Mouse (Mus musculus) ES-E14 (cell line): ENCODE measurements around the gene Rnf25. TPM values are rescaled to one million over a fixed set of nuclear protein-coding genes. Genes with fewer than 3 reads are reported as not detected.

Experiments
- DNase-seq: peaks from one replicate; pipeline ENCODE4 v3.0.0-alpha.2; 2013; ENCODE audit warnings: low read depth, low spot score
- H3K27ac ChIP-seq: 2 replicates; pipeline ENCODE4 v1.5.1; 2012; ENCODE audit warnings: low read depth, mild to moderate bottlenecking, low read length, moderate library complexity, mixed read lengths; ENCODE audit not compliant: poor library complexity, insufficient read depth, severe bottlenecking
- H3K36me3 ChIP-seq: 2 replicates; pipeline ENCODE4 v1.6.1; 2012; ENCODE audit warnings: mild to moderate bottlenecking, low read length, moderate library complexity, mixed read lengths; ENCODE audit not compliant: control insufficient read depth, poor library complexity, insufficient read depth, severe bottlenecking
- H3K4me1 ChIP-seq, 2 experiments: fragments of 150-350 bp in 1 of 2; sonication (generic) in 1 of 2; 2 replicates each; pipeline ENCODE4 v1.6.1; 2012; ENCODE audit warnings: low read length in 2 of 2, mild to moderate bottlenecking in 1 of 2, mixed read lengths in 1 of 2; ENCODE audit not compliant: control insufficient read depth in 2 of 2, insufficient read depth in 2 of 2, poor library complexity in 1 of 2
- H3K4me3 ChIP-seq, 2 experiments: fragments of 150-350 bp in 1 of 2; sonication (generic) in 1 of 2; 2 replicates each; pipeline ENCODE4 v1.5.1; 2012; ENCODE audit warnings: low read length in 2 of 2, low read depth in 1 of 2, mild to moderate bottlenecking in 1 of 2, mixed read lengths in 1 of 2; ENCODE audit not compliant: insufficient read depth in 1 of 2, poor library complexity in 1 of 2, severe bottlenecking in 1 of 2
- H3K9ac ChIP-seq: 2 replicates; pipeline ENCODE4 v1.6.1; 2012; ENCODE audit warnings: low read depth, mild to moderate bottlenecking, low read length, mixed read lengths; ENCODE audit not compliant: poor library complexity, insufficient read depth, severe bottlenecking
- H3K9me3 ChIP-seq: fragments of 150-350 bp; sonication (generic); 2 replicates; pipeline ENCODE4 v1.6.1; 2012; ENCODE audit warnings: low read depth, mild to moderate bottlenecking, low read length; ENCODE audit not compliant: control insufficient read depth, insufficient read depth
- CHD2 ChIP-seq: IDR thresholded peaks from 2 replicates; pipeline ENCODE4 v1.6.1; 2014; ENCODE audit warnings: mild to moderate bottlenecking, low read depth, low read length, inconsistent platforms
- HCFC1 ChIP-seq: IDR thresholded peaks from 2 replicates; pipeline ENCODE4 v1.6.1; 2012; ENCODE audit warnings: low read length, inconsistent platforms, borderline replicate concordance; ENCODE audit not compliant: insufficient read depth
- MAFK ChIP-seq: IDR thresholded peaks from 2 replicates; pipeline ENCODE4 v1.6.1; 2014; ENCODE audit warnings: mild to moderate bottlenecking, low read depth, low read length, inconsistent platforms; ENCODE audit not compliant: insufficient read depth
- ZC3H11A ChIP-seq: IDR thresholded peaks from 2 replicates; pipeline ENCODE4 v1.6.1; 2012; ENCODE audit warnings: low read depth, mild to moderate bottlenecking, inconsistent platforms, low read length, borderline replicate concordance
- ZNF384 ChIP-seq: IDR thresholded peaks from 2 replicates; pipeline ENCODE4 v1.6.1; 2012; ENCODE audit warnings: low read depth, low read length, inconsistent platforms
- in situ Hi-C, 2 experiments: fragments of 600-800 bp; cut with MboI; formaldehyde crosslinking; loops; one replicate each; pipeline ENCODE4 v1.15.1; 2025; ENCODE audit warnings: low sequenced_read_pairs in 2 of 2, inconsistent platforms in 1 of 2; ENCODE audit not compliant: unreplicated experiment in 2 of 2
- total RNA-seq: library from RNA; depleted of rRNA; stranded (reverse); fragments of 300-350 nt; gene quantifications from 2 replicates; pipeline ENCODE4 v1.2.3, GENCODE M21; 2012; rRNA removed

Rnf25 gene
- 20.5 and 29.7 TPM in 2 replicates for total RNA-seq

GRCm38 (mm10) chr1:74601267-74601962, at the start of gene Rnf25, which contains the start of gene Stk36:
Gene Rnf25, minus strand, starts transcription at chr1:74601397.
Gene Stk36, plus strand, starts transcription at chr1:74601445.
- in situ Hi-C loops, result no loop called here
- peak; percentile 83 for DNase-seq
- H3K4me1 ChIP-seq, result no peaks in the 10 kb centered on the region
- H3K36me3 ChIP-seq, result peaks cover 10% of the 10 kb centered on the region
- no peak within 1 kb of the TSS for H3K27ac ChIP-seq
- no peaks in the 10 kb centered on the region for H3K9me3 ChIP-seq
- peak within 1 kb of the TSS; percentile 80 to 92 for H3K4me3 ChIP-seq
- TF ChIP-seq HCFC1 (peak; percentile 66; the same call in 1 of the 2 replicates), MAFK (no peak), ZNF384 (no peak), ZC3H11A (no peak)
- H3K9ac ChIP-seq, result peak within 1 kb of the TSS; percentile 87

GRCm38 (mm10) chr1:74643926-74644325, 42.7 kb upstream of the Rnf25 start:
- DNase-seq, result no peak
- Histone ChIP-seq H3K9ac (no peak overlapping the region), H3K27ac (no peak overlapping the region), H3K4me3 (no peak overlapping the region), H3K36me3 (no peaks in the 10 kb centered on the region), H3K9me3 (no peaks in the 10 kb centered on the region), H3K4me1 (no peaks in the 10 kb centered on the region)
- in situ Hi-C loops, result no loop called here
- TF ChIP-seq ZNF384 (no peak), CHD2 (no peak), HCFC1 (no peak), ZC3H11A (no peak), MAFK (no peak)

- DNase-seq, result no peak
- no peak overlapping the region for H3K27ac ChIP-seq
- in situ Hi-C loops, result no loop called here
These were observed 42.3 kb upstream of the Rnf25 start for GRCm38 (mm10) chr1:74643524-74643923.

GRCm38 (mm10) chr1:74632734-74633133, 31.5 kb upstream of the Rnf25 start:
- no peak for TF ChIP-seq CHD2
- no peak for TF ChIP-seq ZNF384
- TF ChIP-seq MAFK, result no peak
- no peak for TF ChIP-seq ZC3H11A
- Histone ChIP-seq H3K4me1 (peaks cover 0 to 4% of the 10 kb centered on the region in 2 experiments; a peak in 1 of 4 replicates), H3K27ac (no peak overlapping the region), H3K9me3 (no peaks in the 10 kb centered on the region), H3K9ac (no peak overlapping the region), H3K4me3 (no peak overlapping the region), H3K36me3 (no peaks in the 10 kb centered on the region)
- in situ Hi-C loops, result no loop called here
- DNase-seq, result no peak

More at GRCm38 (mm10) chr1:74643524-74643923, 42.3 kb upstream of the Rnf25 start:
- TF ChIP-seq CHD2 (no peak), MAFK (no peak), ZC3H11A (no peak), HCFC1 (no peak), ZNF384 (no peak)
- no peaks in the 10 kb centered on the region for H3K4me1 ChIP-seq
- no peak overlapping the region for H3K9ac ChIP-seq
- H3K4me3 ChIP-seq, result no peak overlapping the region
- no peaks in the 10 kb centered on the region for H3K9me3 ChIP-seq
- H3K36me3 ChIP-seq, result no peaks in the 10 kb centered on the region
